ENCODE assay signal across 26 mouse cellular contexts in the genomic region with DNA sequence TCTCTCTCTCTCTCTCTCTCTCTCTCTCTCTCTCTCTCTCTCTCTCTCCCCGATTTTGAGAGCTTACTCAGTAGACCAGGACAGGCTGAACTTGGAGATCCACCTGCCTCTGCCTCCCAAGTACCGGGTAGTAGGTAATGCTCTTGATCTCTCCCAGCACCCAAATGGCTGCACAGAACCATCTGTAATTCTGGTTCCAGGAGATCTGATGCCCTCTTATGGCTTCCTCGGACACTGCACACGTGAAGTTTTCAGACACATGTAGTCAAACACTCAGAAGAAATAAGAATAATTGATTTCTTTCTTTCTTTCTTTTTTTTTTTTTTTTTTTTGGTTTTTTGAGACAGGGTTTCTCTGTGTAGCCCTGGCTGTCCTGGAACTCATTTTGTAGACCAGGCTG. TPM values are rescaled to one million over a fixed set of nuclear protein-coding genes. Genes with fewer than 3 reads are reported as not detected.
DNase-seq lines count a peak whose midpoint lies in the region; ATAC-seq and TF ChIP-seq lines count a peak whose summit lies in the region.
"Had no signal": no experiment of that assay in that cellular context is flagged by ENCODE, and none has a peak within 500 bp of the region (broad histone marks: within the 10 kb centered on the region; RNA-seq: fewer than 3 reads in every experiment).

No protein-coding gene starts in this region.

- 84% methylated on average over 4 of the region's 4 CpGs for WGBS in forebrain, embryonic 16.5 days

- H3K36me3 ChIP-seq in CH12.LX (replicated peaks in 1 of 2; ENCODE audit: control insufficient read depth in 1 of 2, insufficient read depth in 1 of 2, low read length in 1 of 2), result no peaks in the 10 kb centered on the region
- H3K36me3 ChIP-seq in MEL (ENCODE audit: control insufficient read depth in 1 of 2, insufficient read depth in 2 of 2, low read length in 2 of 2), result no peaks in the 10 kb centered on the region
- H3K36me3 ChIP-seq in forebrain, embryonic 16.5 days (ENCODE audit: control insufficient read depth, insufficient read depth), result no peaks in the 10 kb centered on the region
- H3K36me3 ChIP-seq: embryonic facial prominence, embryonic 13.5 days; forebrain, embryonic 12.5 days; G1E; heart, embryonic 12.5 days; hindbrain, embryonic 15.5 days had no signal

- H3K9me3 ChIP-seq in CH12.LX (replicated peaks; ENCODE audit: low read length) (no peaks in the 10 kb centered on the region), MEL (replicated peaks; ENCODE audit: insufficient read depth, low read length) (no peaks in the 10 kb centered on the region)
- no peaks in the 10 kb centered on the region for H3K9me3 ChIP-seq in forebrain, embryonic 16.5 days (ENCODE audit: control insufficient read depth, low read length)
- H3K9me3 ChIP-seq: embryonic facial prominence, embryonic 13.5 days; forebrain, embryonic 12.5 days; G1E; heart, embryonic 12.5 days; hindbrain, embryonic 15.5 days had no signal

- H3K4me3 ChIP-seq in CH12.LX (replicated peaks in 1 of 3; ENCODE audit: low read depth in 2 of 3, low read length in 2 of 3, poor library complexity in 1 of 3) (no peak overlapping the region), MEL (ENCODE audit: control insufficient read depth in 1 of 2, insufficient read depth in 1 of 2, low read depth in 2 of 2, low read length in 2 of 2) (no peak overlapping the region)
- H3K4me3 ChIP-seq in forebrain, embryonic 16.5 days (replicated peaks; ENCODE audit: low read length), result no peak overlapping the region
- H3K4me3 ChIP-seq: embryonic facial prominence, embryonic 13.5 days; forebrain, embryonic 12.5 days; gastrocnemius, adult 2 months; heart, embryonic 12.5 days; hindbrain, embryonic 15.5 days had no signal

- TF ChIP-seq RAD21 in CH12.LX (IDR thresholded peaks at IDR 0.05; ENCODE audit: low read depth, low read length), result peak; percentile 49
- peak; percentile 47 for TF ChIP-seq RAD21 in MEL (IDR thresholded peaks at IDR 0.05; ENCODE audit: low read depth, low read length)

- dilution Hi-C loops in CH12.LX (cut with MboI; ENCODE audit: extremely low pct_ligation_motif_present, extremely low pct_unique_long_range_greater_than_20kb, low sequenced_read_pairs), result no loop called here

- TF ChIP-seq POLR2A in CH12.LX (IDR thresholded peaks at IDR 0.05; ENCODE audit: low read depth, low read length) (no peak), MEL (IDR thresholded peaks at IDR 0.05; ENCODE audit: control insufficient read depth in 1 of 2, insufficient read depth in 1 of 2, low read depth in 1 of 2, low read length in 2 of 2, poor library complexity in 1 of 2) (no peak)

- TF ChIP-seq CTCF in CH12.LX (conservative IDR thresholded peaks at IDR 0.05 in 1 of 2, IDR thresholded peaks at IDR 0.05 in 1 of 2; ENCODE audit: low read depth in 2 of 2, low read length in 2 of 2), result peak in 1 of 2 experiments; percentile 55; a peak in 2 of 4 replicates
- peak; percentile 7 to 47 (median 32); a peak in 3 of 6 replicates for TF ChIP-seq CTCF in MEL (IDR thresholded peaks at IDR 0.05 in 2 of 3, conservative IDR thresholded peaks at IDR 0.05 in 1 of 3; ENCODE audit: control insufficient read depth in 1 of 3, insufficient read depth in 1 of 3, low read depth in 2 of 3, low read length in 3 of 3, poor library complexity in 1 of 3, severe bottlenecking in 1 of 3)

- H3K4me1 ChIP-seq in CH12.LX (ENCODE audit: control insufficient read depth in 1 of 2, insufficient read depth in 2 of 2), result 0 out of 4 replicates have a peak, but pooled peaks cover 0 to 3% of the 10 kb centered on the region in 2 experiments
- no peaks in the 10 kb centered on the region for H3K4me1 ChIP-seq in MEL (ENCODE audit: control insufficient read depth in 1 of 2, insufficient read depth in 2 of 2, low read length in 2 of 2)
- no peaks in the 10 kb centered on the region for H3K4me1 ChIP-seq in forebrain, embryonic 16.5 days (replicated peaks; ENCODE audit: control insufficient read depth, insufficient read depth, low read length)
- H3K4me1 ChIP-seq: embryonic facial prominence, embryonic 13.5 days; forebrain, embryonic 12.5 days; heart, embryonic 12.5 days; hindbrain, embryonic 15.5 days had no signal

- TF ChIP-seq EP300 in CH12.LX (IDR thresholded peaks at IDR 0.05; ENCODE audit: low read length) (no peak), MEL (IDR thresholded peaks at IDR 0.05; ENCODE audit: low read depth in 1 of 2, low read length in 2 of 2) (no peak)

- H3K9ac ChIP-seq in CH12.LX (ENCODE audit: insufficient read depth, low read depth) (no peak overlapping the region), MEL (ENCODE audit: control insufficient read depth, low read depth, low read length, poor library complexity, severe bottlenecking) (no peak overlapping the region)
- no peak overlapping the region for H3K9ac ChIP-seq in forebrain, embryonic 16.5 days (replicated peaks; ENCODE audit: low read depth, low read length)
- H3K9ac ChIP-seq: embryonic facial prominence, embryonic 13.5 days; forebrain, embryonic 12.5 days; forebrain, postnatal 0 days; heart, embryonic 12.5 days; hindbrain, embryonic 15.5 days had no signal

- ATAC-seq in frontal cortex, adult (ENCODE audit: low TSS enrichment), result no peak
- ATAC-seq in forebrain, embryonic 16.5 days, result no peak
- ATAC-seq: CD4-positive, CD25-positive, alpha-beta regulatory T cell, adult 4 months; forebrain, postnatal 0 days; inflammation-experienced regulatory T-cells, adult 6 months; Patski had no signal

- in situ Hi-C loops in CH12.LX (cut with MboI; ENCODE audit: low pct_ligation_motif_present, low pct_unique_long_range_greater_than_20kb, low sequenced_read_pairs), result no loop called here

- H3K4me2 ChIP-seq in CH12.LX (ENCODE audit: insufficient read depth, low read depth, poor library complexity, severe bottlenecking), result no peak overlapping the region
- no peak overlapping the region for H3K4me2 ChIP-seq in forebrain, embryonic 16.5 days (ENCODE audit: low read length)
- H3K4me2 ChIP-seq: embryonic facial prominence, embryonic 13.5 days; forebrain, embryonic 12.5 days; heart, embryonic 12.5 days; hindbrain, embryonic 15.5 days had no signal

- no peaks in the 10 kb centered on the region for H3K79me2 ChIP-seq in CH12.LX (replicated peaks; ENCODE audit: control insufficient read depth, extremely low read depth, insufficient read depth, poor library complexity, severe bottlenecking)
- H3K79me2 ChIP-seq in MEL (ENCODE audit: control insufficient read depth, insufficient read depth, low read length, poor library complexity), result no peaks in the 10 kb centered on the region

- no peak overlapping the region for H3K27ac ChIP-seq in CH12.LX (ENCODE audit: insufficient read depth, low read depth)
- no peak overlapping the region for H3K27ac ChIP-seq in MEL (ENCODE audit: control insufficient read depth, low read depth, low read length)
- no peak overlapping the region for H3K27ac ChIP-seq in forebrain, embryonic 16.5 days (ENCODE audit: low read length)
- H3K27ac ChIP-seq: embryonic facial prominence, embryonic 13.5 days; forebrain, embryonic 12.5 days; gastrocnemius, adult 2 months; hindbrain, embryonic 15.5 days had no signal

- DNase-seq in 416B (ENCODE audit: low read depth) (peak; percentile 11), CH12.LX (ENCODE audit: extremely low read depth) (peak; percentile 16), MEL (ENCODE audit: low read depth, low spot score) (peak; percentile 21)
- peak; percentile 6 for DNase-seq in induced T-regulatory cell, adult 2 months (ENCODE audit: low read depth)
- no peak for DNase-seq in cerebellum, postnatal 4 days (ENCODE audit: low spot score in 2 of 2)
- DNase-seq: adrenal gland, adult 8-10 months; B cell, adult 2 months; cerebellum, adult 11-12 months; cerebellum, adult 9-10 months; cerebellum, postnatal 25 days; forebrain, postnatal 0 days; gastrocnemius, adult 2 months; gastrocnemius, postnatal 25 days; kidney, adult 11 months had no signal

- H3K27me3 ChIP-seq in CH12.LX (replicated peaks), result no peaks in the 10 kb centered on the region
- peaks cover 0 to 1% of the 10 kb centered on the region in 2 experiments; a peak in 1 of 4 replicates for H3K27me3 ChIP-seq in MEL (ENCODE audit: control insufficient read depth in 1 of 2, insufficient read depth in 2 of 2, low read length in 2 of 2)
- no peaks in the 10 kb centered on the region for H3K27me3 ChIP-seq in forebrain, embryonic 16.5 days (replicated peaks; ENCODE audit: control insufficient read depth, insufficient read depth, low read length)
- H3K27me3 ChIP-seq: embryonic facial prominence, embryonic 13.5 days; forebrain, embryonic 12.5 days; heart, embryonic 12.5 days; hindbrain, embryonic 15.5 days had no signal

TF ChIP-seq in CH12.LX, 34 proteins besides CTCF, POLR2A, EP300 and RAD21:
- TF ChIP-seq USF1 (IDR thresholded peaks at IDR 0.05; ENCODE audit: low read depth, low read length) (no peak), E2F4 (IDR thresholded peaks at IDR 0.05; ENCODE audit: insufficient replicate concordance, low read depth, low read length) (no peak), UBTF (IDR thresholded peaks at IDR 0.05; ENCODE audit: low read depth, low read length) (no peak), SMC3 (IDR thresholded peaks at IDR 0.05; ENCODE audit: low read depth, low read length) (peak; percentile 37; the same call in 1 of the 2 replicates), MEF2A (IDR thresholded peaks at IDR 0.05; ENCODE audit: borderline replicate concordance, low read depth, low read length) (no peak)

TF ChIP-seq in MEL, 35 proteins besides CTCF, POLR2A, EP300 and RAD21:
- TF ChIP-seq MAX (IDR thresholded peaks at IDR 0.05; ENCODE audit: low read length), result no peak
- TF ChIP-seq MYB (IDR thresholded peaks at IDR 0.05; ENCODE audit: low read depth, low read length), result no peak
- TF ChIP-seq RCOR1 (IDR thresholded peaks at IDR 0.05; ENCODE audit: low read depth, low read length), result no peak
- TF ChIP-seq SMC3 (IDR thresholded peaks at IDR 0.05; ENCODE audit: low read depth, low read length), result peak; percentile 53

RNA-seq across cellular contexts. Expression of gene Rimklb, which starts 59.3 kb away (rescaled TPM):
- not detected in 2 replicates for total RNA-seq in CH12.LX (2012; rRNA removed)
- total RNA-seq in CH12.LX (2014; rRNA removed), result not detected in 2 replicates
- not detected in 2 replicates for polyA plus RNA-seq in CH12.LX (2012; ENCODE audit: insufficient read length, low read depth)
- 0.08 and 0.10 TPM in 2 replicates for total RNA-seq in MEL (2012; rRNA removed)
- polyA plus RNA-seq in MEL (2012; ENCODE audit: insufficient read depth in 1 of 2, insufficient read length in 2 of 2, low read depth in 1 of 2, low replicate concordance in 2 of 2, missing spikeins in 1 of 2), result under 1 TPM in 1 of 2 experiments, not detected in 1; 0.04 TPM
- polyA plus RNA-seq in forebrain, embryonic 16.5 days (2015; fragmentation: Nextera tagmentation; extraction: Ambion mirVana), result 97.3 and 97.9 TPM in 2 replicates
- total RNA-seq: granulocyte monocyte progenitor cell, adult 5-6 weeks; heart, postnatal 25 days had no signal
- polyA plus RNA-seq: Patski had no signal

Comparison
In these comparisons a context has a peak if more than half of its experiments do, and no peak if none do; other contexts are left out.
1. DNase-seq: peak in 416B (single experiment), CH12.LX (single experiment), MEL (single experiment) and induced T-regulatory cell, adult 2 months (single experiment); none in cerebellum, postnatal 4 days (0 of 2).
2. RNA of gene Rimklb, which starts 59.3 kb away (polyA plus RNA-seq): 97.3 to 97.9 TPM in forebrain, embryonic 16.5 days; not detected in CH12.LX and 0.04 TPM in MEL; every median in the first group is over 10 times any median in the second.